Mouse (Mus musculus) thymus, adult 2 months (tissue): ENCODE data around the gene Tmem229b.

ENCODE experiments used
- CTCF ChIP-seq: fragments of 200-500 bp; IDR thresholded peaks from 2 replicates; pipeline ENCODE4 v1.5.1; 2012; ENCODE audit warnings: mild to moderate bottlenecking, control low read depth, low read length, moderate library complexity, borderline replicate concordance; ENCODE audit not compliant: control insufficient read depth, poor library complexity, insufficient read depth; ENCODE audit errors: extremely low read depth
- POLR2A ChIP-seq: fragments of 200-500 bp; IDR thresholded peaks from 2 replicates; pipeline ENCODE4 v1.6.1; 2012; ENCODE audit warnings: mild to moderate bottlenecking, low read length, control low read depth, moderate library complexity; ENCODE audit not compliant: control insufficient read depth, poor library complexity, insufficient read depth; ENCODE audit errors: extremely low read depth

DNA sequence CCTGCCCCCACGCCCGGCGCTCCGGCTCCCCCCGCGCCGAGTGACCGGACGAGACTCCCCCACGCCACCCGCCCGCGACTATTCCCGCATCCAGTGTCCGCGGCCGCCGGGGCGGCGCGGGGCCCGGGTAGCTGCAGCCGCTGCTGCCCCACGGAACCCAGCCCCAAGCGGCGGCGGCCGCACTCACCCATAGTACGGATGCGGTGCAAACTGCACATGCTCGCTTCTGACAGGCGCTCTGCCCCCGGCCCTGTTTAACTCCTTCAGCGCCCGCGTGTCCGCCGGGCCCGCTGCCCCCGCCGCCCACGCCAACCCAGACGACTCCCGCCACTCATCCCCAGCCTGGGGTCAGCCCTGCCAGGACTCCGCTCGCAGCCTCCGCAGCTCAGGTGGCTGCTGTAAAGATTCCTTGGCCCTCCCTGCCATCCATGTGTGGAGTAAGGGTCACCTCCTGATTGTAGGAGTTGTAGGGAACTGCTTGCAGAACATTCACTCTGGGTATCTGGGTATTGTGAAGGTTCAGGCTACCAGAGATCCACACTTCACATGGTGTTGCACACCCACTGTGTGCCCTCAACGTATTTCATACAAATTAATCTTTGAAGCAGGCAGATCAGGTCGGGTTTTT, at the start of gene Tmem229b:
- TF ChIP-seq CTCF: no peak; the same call in 1 of the 2 replicates
- no peak for TF ChIP-seq POLR2A
